Mouse (Mus musculus): ENCODE data around the gene Aamdc.
A peak's percentile ranks its signal among the peaks of the same experiment; 100 is the strongest.

Aamdc gene

GRCm38 (mm10) chr7:97579067-97579975 is at the start of gene Aamdc, which contains the start of gene Rsf1:
Gene Aamdc (minus strand): TSS chr7:97579497.
Gene Rsf1 (plus strand): TSS chr7:97579889.
- DNase-seq (ENCODE audit: low read depth): peak; percentile 97

GRCm38 (mm10) chr7:97623402-97623801 is 44.1 kb upstream of the Aamdc start:
- DNase-seq (ENCODE audit: low read depth): no peak

- DNase-seq (ENCODE audit: low read depth): no peak
Measured at GRCm38 (mm10) chr7:97622676-97623075, 43.4 kb upstream of the Aamdc start.

- no peak for DNase-seq (ENCODE audit: low read depth)
Measured at GRCm38 (mm10) chr7:97621346-97621745, 42.0 kb upstream of the Aamdc start.

- DNase-seq (ENCODE audit: low read depth): peak; percentile 47
Measured at GRCm38 (mm10) chr7:97598548-97598947, 19.3 kb upstream of the Aamdc start.

- no peak for DNase-seq (ENCODE audit: low read depth)
Measured at GRCm38 (mm10) chr7:97593535-97593934, 14.2 kb upstream of the Aamdc start.

- no peak for DNase-seq (ENCODE audit: low read depth)
Measured at GRCm38 (mm10) chr7:97592396-97592795, 13.1 kb upstream of the Aamdc start.

GRCm38 (mm10) chr7:97591336-97591735 is 12.0 kb upstream of the Aamdc start:
- DNase-seq (ENCODE audit: low read depth): no peak

GRCm38 (mm10) chr7:97590488-97590887 is 11.2 kb upstream of the Aamdc start:
- DNase-seq (ENCODE audit: low read depth): no peak

- DNase-seq (ENCODE audit: low read depth): no peak
Measured at GRCm38 (mm10) chr7:97588506-97588905, 9.2 kb upstream of the Aamdc start.

- DNase-seq (ENCODE audit: low read depth): peak; percentile 91
Measured at GRCm38 (mm10) chr7:97580843-97581214, 1.5 kb upstream of the Aamdc start.

- peak; percentile 73 for DNase-seq (ENCODE audit: low read depth)
Measured at GRCm38 (mm10) chr7:97579976-97580842, 912 bp upstream of the Aamdc start.

GRCm38 (mm10) chr7:97578361-97579066 is 783 bp downstream of the Aamdc start:
- DNase-seq (ENCODE audit: low read depth): no peak

GRCm38 (mm10) chr7:97570389-97570788 is 8.9 kb downstream of the Aamdc start:
- DNase-seq (ENCODE audit: low read depth): peak; percentile 33

GRCm38 (mm10) chr7:97569372-97569771 is 9.9 kb downstream of the Aamdc start:
- DNase-seq (ENCODE audit: low read depth): no peak

GRCm38 (mm10) chr7:97563576-97563975 is 15.7 kb downstream of the Aamdc start:
- no peak for DNase-seq (ENCODE audit: low read depth)

GRCm38 (mm10) chr7:97550673-97551072 is 28.6 kb downstream of the Aamdc start:
- DNase-seq (ENCODE audit: low read depth): no peak

GRCm38 (mm10) chr7:97549301-97549700 is 30.0 kb downstream of the Aamdc start:
- no peak for DNase-seq (ENCODE audit: low read depth)

- DNase-seq (ENCODE audit: low read depth): no peak
Measured at GRCm38 (mm10) chr7:97546462-97546861, 32.8 kb downstream of the Aamdc start.

- DNase-seq (ENCODE audit: low read depth): no peak
Measured at GRCm38 (mm10) chr7:97536571-97536970, 42.7 kb downstream of the Aamdc start.

GRCm38 (mm10) chr7:97535531-97535930 is 43.8 kb downstream of the Aamdc start:
- DNase-seq (ENCODE audit: low read depth): no peak

- DNase-seq (ENCODE audit: low read depth): no peak
Measured at GRCm38 (mm10) chr7:97519935-97520334, 59.4 kb downstream of the Aamdc start.

All from induced T-regulatory cell, adult 2 months (primary cell).